Mouse (Mus musculus) WW6 (cell line): Measurements from ENCODE around the gene Gpr3.

Source experiments
- DNase-seq: peaks from one replicate; pipeline ENCODE4 v3.0.0-alpha.2; 2013; ENCODE audit warnings: low read depth, low spot score

Gpr3 gene

DNA sequence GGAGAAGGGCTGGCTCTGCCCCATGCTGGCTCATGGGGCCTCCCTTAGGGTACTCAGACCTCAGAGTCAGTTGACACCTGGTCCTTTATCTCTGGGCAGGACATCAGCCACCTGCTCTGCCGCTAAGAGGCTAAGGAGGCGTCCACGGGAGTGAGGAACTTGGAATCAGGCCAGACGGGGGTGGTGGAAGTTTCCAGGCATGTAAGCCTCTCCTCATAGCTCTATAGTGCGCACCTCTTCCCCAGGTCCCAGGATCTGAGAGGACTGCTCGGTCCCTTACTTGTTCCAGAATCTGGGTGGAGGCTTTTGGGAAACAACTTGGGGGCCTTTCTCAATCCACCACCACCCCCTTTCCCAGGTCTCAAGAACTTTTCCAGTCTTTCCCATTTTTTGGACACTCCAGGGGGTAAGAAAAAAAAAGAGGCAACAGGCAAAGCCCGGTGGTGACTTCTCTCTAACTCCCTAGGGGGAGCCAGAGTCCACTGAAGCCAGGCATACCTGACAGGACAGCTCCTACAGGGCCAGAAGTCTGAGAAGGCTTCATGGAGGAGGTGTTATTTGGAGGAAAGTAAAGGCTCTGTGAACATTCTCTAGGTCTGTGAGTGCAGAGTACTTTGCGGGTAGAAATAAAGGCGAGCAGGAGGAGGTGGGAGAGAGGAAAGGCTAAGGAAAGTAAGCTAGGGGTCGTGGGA, 21.1 kb upstream of the Gpr3 start:
- DNase-seq = no peak

DNA sequence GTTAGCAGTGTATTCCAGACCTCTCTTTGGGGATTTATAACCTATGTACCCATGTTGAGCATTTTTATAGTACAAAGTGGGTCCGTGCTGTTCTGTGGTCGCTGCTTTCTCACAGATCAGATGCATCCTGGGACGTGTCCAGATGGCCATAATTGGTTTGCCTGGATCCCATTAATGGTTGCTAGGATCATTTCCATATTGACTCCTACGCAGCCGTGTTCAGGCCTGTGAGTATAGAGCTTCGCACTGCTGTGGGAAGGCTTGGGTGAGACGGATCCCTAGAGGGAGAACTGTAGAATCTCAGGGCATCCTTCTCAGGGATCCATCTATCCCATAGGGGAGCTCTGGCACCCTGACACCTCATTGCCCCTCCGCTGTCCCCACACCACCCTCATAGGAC, 17.2 kb upstream of the Gpr3 start:
- DNase-seq = no peak

DNA sequence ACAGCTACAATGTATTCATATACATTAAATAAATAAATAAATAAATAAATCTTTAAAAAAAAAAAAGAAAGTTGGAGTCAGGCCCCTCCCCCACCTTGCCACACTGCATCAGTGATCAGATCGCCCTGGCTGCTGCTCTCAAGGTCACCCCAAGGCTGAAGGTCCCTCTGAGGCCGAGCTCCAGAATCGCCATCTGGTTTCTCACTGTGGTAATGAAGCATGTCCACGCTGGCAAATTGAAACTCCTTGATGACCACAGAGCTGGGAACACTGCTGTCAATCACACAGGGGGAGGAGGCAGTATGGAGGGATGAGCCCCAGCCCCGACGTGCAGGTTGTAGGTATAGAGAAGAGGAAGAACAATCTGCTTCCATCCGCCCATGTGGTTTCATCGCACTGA, 15.3 kb upstream of the Gpr3 start:
- no peak for DNase-seq

DNA sequence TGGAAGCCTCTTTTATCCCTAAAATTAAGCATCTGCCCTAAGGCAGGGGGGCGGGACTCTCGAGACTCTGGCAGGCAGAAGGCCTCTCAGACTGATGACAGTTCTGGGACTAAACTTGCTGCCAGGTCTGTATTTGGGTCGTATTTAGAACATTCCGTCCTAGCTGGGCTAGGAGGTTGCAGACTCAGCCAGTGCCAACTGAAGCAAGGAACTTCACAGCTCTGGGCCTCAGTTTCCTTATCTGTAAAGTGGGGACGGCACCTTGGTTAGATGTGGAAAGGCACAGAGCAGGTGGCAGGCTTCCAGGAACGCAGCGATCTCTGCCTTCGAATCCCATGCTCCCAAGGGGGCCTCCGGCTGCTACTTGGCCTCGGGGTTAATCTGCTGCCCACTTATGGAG, 13.7 kb upstream of the Gpr3 start:
- DNase-seq = no peak

DNA sequence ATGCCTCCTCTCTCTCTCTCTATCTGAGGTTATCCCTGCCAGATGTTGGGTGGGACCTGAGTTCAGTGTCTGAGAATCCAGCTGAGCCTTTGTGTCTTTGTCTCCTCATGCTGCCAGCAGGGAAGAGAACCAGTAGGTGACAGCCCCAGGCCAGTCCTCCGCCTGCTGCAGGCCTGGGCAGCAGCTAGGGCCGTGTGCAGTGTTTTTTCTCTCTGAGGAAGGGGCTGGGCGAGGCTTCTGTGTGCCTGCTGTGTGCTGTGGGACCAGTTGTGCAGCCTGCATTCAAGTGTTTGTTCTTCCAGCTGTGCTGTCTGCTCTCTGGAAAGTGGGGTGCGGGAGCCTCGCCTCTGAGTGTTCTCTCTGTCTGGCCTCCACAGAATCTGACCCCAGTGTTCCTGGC, 11.5 kb upstream of the Gpr3 start:
- DNase-seq = no peak

DNA sequence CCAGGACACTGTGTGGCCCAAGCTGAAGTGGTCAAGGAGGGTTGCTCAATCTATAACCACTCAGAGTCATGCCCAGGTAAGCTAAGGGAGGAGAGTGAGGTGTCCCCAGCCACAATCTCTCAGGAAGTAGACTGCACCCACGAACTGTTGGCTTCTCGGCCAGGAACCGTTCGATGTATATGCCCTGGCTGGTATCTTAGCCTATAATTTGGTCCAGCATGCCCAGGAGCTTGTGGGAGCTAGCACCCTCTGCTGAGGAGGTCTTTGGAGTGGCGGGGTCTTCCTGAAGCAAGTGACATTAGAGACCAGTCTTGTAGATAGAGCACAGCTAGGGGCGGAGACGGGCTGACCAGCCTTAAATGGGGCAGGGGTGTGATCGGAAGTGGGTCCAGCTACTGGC, 9.4 kb upstream of the Gpr3 start:
- no peak for DNase-seq

DNA sequence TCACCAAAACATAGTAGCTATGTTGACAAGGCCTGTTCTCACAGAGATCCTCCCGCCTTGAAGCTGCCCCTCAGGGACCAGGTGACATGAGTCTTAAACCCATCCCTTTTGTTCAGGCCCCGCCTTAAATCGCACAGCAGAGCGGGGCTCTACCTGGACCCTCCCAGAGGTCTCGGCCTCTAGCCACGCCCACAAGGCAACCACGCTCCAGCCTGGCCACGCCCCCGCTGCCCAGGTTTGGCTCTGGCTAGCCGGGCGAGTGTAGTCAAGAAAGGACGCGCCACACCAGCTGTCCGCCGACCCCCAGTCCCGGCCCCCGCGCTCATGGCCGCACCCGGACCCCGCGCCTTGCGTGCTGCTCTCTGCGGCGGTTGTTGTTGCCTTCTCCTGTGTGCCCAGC, 8.3 kb upstream of the Gpr3 start:
- DNase-seq = no peak

DNA sequence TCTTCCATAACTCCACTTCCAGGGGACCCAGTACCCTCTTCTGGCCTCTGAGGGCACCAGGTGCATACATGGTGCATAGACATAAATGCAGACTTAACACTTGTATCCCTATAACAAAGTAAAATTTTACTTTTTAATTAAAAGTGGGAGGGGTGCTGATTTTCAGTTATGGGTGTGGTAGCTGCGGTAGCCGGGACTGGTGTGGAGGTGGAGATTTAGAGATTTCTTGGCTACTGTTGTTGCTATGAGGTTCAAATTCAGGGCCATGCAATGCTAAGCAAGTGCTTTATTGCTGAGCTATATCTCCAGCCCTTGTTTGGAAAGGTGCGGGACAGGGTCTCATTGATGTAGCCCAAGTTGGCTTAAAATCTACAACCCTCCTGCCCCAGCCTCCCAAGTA, 6.4 kb upstream of the Gpr3 start:
- no peak for DNase-seq

DNA sequence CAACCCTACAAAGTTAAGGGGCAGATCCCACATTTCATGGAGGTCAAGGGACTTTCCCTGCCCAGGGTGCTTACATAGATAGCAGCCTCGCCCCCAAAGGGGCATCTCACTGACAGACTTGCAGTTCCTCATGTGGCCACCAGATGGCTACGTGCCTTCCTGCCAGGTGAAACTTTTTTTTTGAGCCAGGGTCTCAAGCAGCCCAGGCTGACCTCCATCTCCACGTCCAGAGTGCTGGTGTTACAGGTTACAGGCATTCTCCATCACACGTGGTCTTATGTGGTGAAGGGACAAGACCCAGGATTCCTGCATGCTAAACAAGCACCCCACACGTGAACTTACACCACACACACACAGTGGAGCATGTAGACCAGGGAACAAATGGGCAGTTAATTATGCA, 5.3 kb upstream of the Gpr3 start:
- DNase-seq = no peak

DNA sequence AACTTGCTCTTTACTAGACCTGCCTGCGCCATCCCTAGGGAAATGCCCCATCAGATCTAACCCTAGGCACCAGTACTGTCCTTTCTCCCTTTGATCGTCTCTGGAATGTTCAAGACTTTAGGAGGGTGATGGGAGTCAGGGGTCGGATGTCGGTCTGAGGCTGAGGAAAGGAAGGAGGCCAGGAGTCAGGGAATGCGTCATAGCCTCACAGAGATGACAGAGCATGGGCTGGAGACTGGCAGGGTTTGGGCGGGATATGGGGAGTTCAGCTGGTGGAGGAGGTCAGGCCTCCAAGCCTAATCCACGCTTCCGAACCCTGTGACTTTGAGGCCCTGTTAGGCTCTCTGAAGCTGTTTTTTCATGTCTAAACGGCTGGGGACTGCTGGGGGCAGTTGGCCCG, 1.3 kb upstream of the Gpr3 start:
- DNase-seq = no peak

DNA sequence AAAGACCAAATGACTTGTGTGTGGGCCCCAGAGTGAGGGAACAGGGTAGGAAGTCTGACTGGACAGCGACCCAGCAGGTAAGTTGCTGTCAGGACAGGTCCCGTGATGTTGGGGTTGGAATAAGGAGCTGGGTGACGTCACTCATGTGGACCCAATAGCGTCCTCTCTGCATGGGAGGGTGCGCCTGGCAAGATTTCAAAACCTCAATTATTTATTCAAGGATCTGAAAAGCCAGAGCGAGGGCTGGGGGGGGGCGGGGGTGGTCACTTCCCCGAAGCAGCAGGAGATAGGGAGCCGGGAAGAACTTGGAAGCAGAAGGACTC, 893 bp upstream of the Gpr3 start:
- DNase-seq = no peak

DNA sequence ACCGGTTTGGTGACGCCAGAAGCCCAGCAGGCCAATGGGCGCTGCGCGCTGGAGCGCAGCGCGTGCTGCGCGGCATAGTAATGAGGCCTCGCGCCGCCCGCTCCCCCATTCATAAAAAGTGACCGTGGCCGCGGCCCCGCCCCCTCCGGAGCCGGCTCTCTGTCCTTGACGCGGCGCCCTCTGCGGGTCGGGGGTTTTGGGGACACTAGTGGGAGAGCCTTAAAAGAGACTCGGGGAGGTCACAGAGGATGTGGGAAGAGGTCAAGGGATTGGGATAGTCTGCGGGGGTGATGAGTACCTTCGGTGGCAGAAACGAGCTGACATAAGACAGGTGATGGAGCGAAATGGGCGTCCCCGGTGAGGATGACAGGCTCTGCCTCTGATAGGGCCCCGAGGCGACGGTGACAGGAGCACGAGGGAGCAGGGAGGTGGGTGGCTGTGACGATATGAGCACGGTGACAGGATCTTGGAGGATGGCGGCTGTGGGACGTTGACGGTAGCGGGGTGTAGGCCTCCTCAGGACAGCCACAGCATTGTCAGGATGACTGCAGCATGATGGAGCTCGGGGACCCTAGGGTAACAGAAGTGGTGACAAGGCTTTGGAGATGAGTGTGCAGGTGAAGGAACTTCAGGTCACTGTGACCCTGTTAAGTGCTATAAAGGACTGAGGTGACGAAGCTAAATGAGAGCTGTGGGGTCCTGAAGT, 379 bp upstream of the Gpr3 start:
- no peak for DNase-seq

DNA sequence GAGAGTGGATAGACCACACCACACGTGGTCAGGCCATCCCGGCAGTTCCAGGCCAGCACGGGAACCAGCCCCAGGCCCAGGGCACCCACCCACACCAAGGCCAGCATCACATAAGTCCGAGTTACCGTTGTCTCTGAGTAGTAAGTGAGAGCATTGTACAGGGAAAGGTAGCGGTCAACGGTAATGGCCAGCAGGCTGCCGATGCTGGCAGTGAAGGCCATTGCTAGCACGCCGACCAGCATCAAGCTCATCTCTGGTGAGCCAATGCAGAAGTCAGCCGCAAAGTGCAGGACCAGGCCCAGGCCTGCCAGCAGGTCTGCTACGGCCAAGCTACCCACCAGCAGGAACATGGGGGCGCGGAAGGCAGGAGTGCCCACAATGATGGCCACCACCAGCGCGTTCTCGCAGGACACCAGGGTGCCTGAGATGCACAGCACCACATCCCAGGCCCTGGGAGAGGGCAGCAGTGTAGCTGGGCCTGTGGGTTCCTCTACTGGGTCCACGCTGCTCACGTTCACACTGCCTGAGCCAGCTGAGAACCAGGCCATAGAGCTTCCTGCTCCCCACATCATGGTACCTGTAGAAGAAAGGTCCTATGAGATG, 1.4 kb downstream of the Gpr3 start:
- DNase-seq = no peak

DNA sequence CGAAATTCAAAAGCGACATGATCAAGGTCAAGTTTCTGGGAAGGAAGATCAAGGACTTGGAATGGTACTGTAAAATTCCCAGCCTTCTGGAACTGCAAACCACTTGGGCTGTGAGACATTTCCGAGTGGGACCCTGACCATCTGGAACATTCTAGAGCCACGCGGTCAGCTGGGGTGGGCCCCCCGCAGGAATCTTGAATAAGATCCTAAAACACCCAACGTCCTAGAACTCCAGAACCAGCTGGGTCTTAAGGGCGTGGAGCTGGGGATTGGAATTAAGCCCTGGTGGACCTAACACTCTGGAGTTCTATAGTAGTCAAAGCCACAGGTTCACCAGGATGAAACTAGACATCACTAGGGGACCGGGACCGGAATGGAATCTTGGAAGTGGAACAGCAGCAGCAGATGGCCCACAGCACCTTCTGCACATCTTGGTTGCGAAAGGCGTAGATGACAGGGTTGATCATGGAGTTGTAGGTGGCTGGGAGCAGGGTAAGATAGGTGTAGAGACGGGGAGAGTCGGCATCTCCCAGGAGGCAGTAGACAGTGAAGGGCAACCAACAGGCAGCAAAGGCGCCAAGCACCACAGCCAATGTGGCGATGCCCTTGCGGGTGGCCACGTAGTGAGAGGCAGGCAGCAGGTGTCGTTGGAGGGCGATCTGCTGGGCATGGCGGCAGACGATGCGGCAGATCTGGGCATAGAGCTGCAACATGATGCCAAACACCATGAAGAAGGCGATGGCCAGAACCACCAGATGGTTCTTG, 2.1 kb downstream of the Gpr3 start:
- no peak for DNase-seq

DNA sequence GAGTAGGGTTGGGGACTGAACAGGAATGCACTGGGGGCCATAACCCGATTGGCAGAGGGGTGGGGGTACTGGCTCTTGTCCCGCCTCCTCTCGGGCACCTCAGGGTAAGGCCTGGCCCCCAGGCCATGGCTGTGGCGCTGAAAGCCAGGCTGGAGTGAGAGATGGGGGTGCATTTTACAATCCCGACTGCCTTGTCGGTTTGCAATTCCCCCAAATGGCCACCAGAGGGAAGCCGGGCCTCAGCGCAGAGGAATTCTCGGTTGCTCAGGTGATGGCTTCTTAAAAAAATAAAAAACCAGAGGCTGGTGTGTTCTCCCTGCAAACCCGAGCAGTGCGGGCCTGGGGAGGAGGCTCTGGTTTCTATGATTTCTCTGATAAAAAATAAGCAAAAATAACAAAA, 3.0 kb downstream of the Gpr3 start:
- no peak for DNase-seq

DNA sequence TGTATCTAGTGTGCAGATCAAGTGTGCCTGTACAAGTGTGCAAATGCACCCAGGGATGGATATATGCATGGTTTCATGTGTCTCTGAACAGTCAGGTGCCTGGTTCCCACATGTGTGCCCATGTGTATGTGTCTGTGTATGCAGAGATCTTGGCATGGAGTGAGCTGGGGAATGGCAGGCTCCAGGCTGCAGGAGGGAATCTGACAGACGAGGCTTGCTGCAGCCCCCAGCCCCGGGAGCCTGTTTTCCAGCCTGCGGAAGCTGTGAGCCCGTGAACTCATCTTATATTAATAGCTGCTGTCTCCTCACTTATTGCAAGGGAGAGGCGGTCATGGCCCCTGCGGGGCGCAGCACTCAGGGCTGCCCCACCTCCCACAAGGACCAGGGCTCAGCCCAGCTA, 8.0 kb downstream of the Gpr3 start:
- no peak for DNase-seq

DNA sequence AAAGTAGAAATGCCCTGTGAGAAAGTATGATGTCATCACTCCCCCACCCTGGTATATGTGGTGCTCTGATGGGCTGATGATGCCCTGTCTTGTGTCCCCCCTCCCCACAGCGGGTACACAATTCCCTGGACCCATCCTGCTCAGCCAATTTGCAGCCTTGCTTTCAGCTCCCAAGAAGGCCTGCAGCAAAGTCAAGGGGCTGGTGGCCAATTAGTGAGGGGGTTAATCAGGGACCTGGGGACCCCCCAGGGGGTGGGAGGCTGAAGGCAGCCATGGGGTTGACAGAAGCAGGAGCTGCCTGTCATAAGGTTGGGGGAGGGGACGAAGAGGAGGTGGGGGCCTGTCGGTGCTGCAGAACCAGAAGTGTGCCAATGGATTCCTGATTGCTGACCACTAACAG, 8.7 kb downstream of the Gpr3 start:
- no peak for DNase-seq

DNA sequence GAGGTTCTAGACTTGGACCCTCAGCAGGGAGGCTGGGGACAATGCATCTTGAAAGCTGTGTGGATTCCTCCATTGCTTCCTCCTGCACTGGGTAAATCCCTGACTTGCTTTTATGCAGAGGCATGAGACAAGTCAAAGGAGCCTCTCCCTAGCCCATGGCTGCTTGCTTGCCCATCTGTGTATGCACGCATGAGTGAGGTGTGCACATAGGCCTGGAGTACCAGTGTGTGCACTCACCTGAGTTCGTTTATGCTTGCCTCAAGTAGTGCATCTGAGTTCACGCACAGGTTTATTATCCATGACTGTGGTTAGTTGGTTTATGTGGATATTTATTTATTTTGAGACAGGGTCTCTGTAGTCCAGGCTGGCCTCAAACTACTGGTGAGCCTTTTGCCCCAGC, 10.1 kb downstream of the Gpr3 start:
- DNase-seq = no peak

DNA sequence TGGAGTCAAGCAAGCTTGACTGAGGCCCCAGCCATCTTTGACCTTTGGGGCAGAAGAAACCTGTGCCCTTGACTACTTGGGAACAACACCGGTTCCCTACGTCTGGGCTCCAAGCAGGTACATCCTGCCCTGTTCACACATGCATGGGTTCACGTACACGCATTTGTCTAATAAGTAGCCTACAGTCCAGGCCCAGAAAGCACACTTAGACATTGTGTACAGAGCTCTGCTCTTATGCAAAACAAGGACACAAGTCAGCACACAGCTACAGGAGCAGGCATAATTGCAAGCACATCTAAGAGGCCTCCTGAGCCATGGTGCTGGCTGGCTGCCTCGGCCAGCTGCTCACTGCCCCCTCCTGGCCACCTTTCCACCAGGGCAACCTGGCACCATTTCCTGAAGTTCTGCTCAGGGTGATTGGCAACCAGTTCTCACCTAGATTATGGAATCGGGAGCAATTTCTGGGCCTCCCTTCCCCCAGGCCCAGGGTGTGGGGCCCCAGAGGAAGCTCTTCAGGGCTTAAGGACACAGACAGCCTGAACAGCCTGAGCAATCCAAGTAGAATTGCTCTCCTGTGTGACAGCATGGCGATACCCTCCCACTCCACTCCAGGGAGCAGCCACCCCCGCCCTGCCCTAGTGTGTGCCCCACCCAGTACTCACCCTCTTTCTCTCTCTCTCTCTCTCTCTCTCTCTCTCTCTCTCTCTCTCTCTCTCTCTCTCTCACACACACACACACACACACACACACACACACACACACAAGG, 11.1 kb downstream of the Gpr3 start:
- DNase-seq = no peak

DNA sequence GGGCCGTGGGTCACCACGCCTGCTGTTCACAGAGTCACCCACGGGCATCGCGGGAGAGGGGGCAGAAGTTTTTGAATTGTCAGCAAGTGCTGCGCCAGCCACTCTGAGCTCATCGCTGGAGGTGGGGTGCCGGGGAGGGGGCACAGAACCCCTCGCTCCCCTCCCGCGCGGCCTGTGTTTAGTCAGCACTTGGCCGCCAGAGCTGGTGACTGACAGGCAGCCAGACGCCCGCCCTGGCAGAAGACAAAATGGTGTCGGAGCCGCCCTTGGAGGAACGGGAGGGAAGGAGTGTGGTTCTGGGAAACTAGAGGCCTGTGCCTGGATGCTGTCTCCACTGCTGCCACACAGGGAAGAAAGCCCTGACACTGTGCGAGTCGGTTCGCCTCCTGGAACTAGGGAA, 12.0 kb downstream of the Gpr3 start:
- no peak for DNase-seq

DNA sequence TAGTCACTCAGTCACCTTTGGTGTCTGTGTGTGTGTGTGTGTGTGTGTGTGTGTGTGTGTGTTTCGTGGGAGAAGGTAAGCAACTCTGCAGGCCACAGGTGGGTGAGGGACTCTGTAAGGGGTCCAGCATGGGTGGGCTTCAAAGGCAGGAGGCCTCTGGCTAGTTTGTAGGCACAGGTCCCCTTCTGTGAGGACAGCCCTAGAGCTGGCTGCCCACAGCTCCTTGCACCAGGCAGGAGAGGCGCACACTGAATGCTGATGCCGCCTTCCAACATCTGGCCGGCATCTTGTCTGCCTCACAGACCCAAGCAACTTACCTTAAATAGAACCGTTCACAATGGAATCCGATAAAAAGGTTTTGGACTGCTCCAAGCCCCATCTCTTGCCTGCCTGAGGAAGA, 12.6 kb downstream of the Gpr3 start:
- DNase-seq = no peak
